Mouse (Mus musculus) liver, postnatal 0 days (tissue): ENCODE measurements around the gene Kri1.

Experiments
- CTCF ChIP-seq: sonication (generic); IDR thresholded peaks from 2 replicates; pipeline ENCODE4 v1.5.1; 2016; ENCODE audit warnings: antibody characterized with exemption, low read depth
- EP300 ChIP-seq: IDR thresholded peaks from 2 replicates; pipeline ENCODE4 v1.6.1; 2016; ENCODE audit warnings: antibody characterized with exemption, low read depth, mild to moderate bottlenecking

DNA sequence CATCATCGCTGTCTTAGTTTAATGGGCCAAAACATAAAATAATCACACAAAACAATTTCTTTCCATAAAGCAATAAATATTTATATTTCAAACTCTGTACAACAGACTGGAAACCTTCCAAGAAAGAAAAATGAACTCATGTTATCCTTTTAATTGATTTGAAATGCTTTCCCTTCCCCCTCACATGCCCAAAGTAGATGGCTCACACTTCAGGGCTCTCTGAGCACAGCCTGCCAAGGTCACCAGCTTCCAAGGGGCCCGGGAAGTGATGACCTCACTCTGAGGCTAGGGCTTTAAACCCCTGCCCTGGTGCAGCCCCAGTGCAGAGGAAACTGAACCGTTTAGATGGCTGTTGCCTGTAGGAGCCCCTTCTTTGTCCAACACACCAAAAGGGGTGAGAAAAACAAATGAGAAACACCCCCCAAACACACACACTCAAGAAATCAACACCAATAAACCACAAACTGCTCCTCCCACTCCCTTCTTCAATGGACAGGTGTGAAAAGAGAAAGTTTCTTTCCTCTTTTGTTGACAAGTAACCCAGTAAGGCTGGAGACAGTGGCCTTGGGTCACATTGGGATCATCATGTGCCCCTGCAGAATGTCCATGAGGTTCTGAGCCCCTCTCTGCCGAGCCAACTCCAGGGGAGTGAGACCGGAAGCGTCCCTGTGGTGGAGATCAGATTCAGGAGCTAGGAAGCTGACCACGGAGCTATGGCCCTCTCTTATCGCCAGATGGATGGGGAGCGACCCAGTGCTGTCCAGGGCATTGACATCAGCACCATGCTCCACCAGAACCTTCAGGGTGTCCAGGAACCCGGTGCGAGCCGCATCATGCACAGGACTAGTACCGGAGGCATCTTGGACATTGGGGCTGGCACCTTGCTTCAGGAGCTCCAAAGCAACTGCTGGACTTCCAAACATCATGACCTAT lies 901 bp upstream of the Kri1 start:
- TF ChIP-seq CTCF (no peak), EP300 (0 out of 2 replicates have a peak, but pooled peaks have one; percentile 5)
